Mouse (Mus musculus) cerebellum, adult 2 months (tissue): ENCODE results near the gene Xpr1.

Experiments used
- CTCF ChIP-seq: fragments of 200-500 bp; IDR thresholded peaks from 2 replicates; pipeline ENCODE4 v1.5.1; 2011; ENCODE audit warnings: low read depth, mild to moderate bottlenecking, control low read depth, low read length, moderate library complexity, borderline replicate concordance; ENCODE audit not compliant: insufficient read depth
- POLR2A ChIP-seq: fragments of 200-500 bp; IDR thresholded peaks from 2 replicates; pipeline ENCODE4 v1.6.1; 2011; ENCODE audit warnings: low read length, control low read depth, borderline replicate concordance; ENCODE audit not compliant: insufficient read depth

- TF ChIP-seq CTCF, result peak; percentile 57; the same call in 1 of the 2 replicates
- TF ChIP-seq POLR2A, result no peak
These were observed 123.8 kb downstream of the Xpr1 start for GRCm38 (mm10) chr1:155293446-155293845.
